Mouse (Mus musculus) embryonic facial prominence, embryonic 14.5 days (tissue): ENCODE results near the gene Hoxd3. TPM values are rescaled to one million over a fixed set of nuclear protein-coding genes. Genes with fewer than 3 reads are reported as not detected.

Experiments
- ATAC-seq: fragments of 200-750 bp; cut with Nextera tagmentation; 2 replicates; pipeline ENCODE4 v1.8.0; 2017; ENCODE audit warnings: low read depth, moderate number of reproducible peaks, moderate TSS enrichment
- DNase-seq: peaks from one replicate; pipeline ENCODE4 v3.0.0-alpha.2; 2015; ENCODE audit warnings: low spot score
- H3K27ac ChIP-seq: fragments of 300-500 bp; sonication (generic); replicated peaks from 2 replicates; pipeline ENCODE4 v1.5.1; 2014; ENCODE audit warnings: low read depth, mild to moderate bottlenecking, low read length, moderate library complexity
- H3K27me3 ChIP-seq: fragments of 300-500 bp; sonication (generic); replicated peaks from 2 replicates; pipeline ENCODE4 v1.6.1; 2014; ENCODE audit warnings: low read length; ENCODE audit not compliant: control insufficient read depth, insufficient read depth
- H3K36me3 ChIP-seq: fragments of 300-500 bp; sonication (generic); 2 replicates; pipeline ENCODE4 v1.6.1; 2014; ENCODE audit warnings: low read length, mixed read lengths; ENCODE audit not compliant: control insufficient read depth, insufficient read depth
- H3K4me1 ChIP-seq: fragments of 300-500 bp; sonication (generic); 2 replicates; pipeline ENCODE4 v1.6.1; 2014; ENCODE audit warnings: antibody characterized with exemption, low read length; ENCODE audit not compliant: control insufficient read depth, insufficient read depth
- H3K4me2 ChIP-seq: fragments of 300-500 bp; sonication (generic); 2 replicates; pipeline ENCODE4 v1.6.1; 2014; ENCODE audit warnings: low read depth, mild to moderate bottlenecking, low read length, moderate library complexity, mixed read lengths
- H3K4me3 ChIP-seq: fragments of 300-500 bp; sonication (generic); 2 replicates; pipeline ENCODE4 v1.5.1; 2014; ENCODE audit warnings: low read depth, mild to moderate bottlenecking, low read length
- H3K9ac ChIP-seq: fragments of 300-500 bp; sonication (generic); 2 replicates; pipeline ENCODE4 v1.6.1; 2014; ENCODE audit warnings: low read depth, mild to moderate bottlenecking, low read length, moderate library complexity, mixed read lengths
- H3K9me3 ChIP-seq: fragments of 300-500 bp; sonication (generic); 2 replicates; pipeline ENCODE4 v1.6.1; 2016; ENCODE audit warnings: low read length; ENCODE audit not compliant: control insufficient read depth
- WGBS: fragments of 180-500 bp; shearing (Covaris S2); extraction: QIAGEN DNeasy Blood & Tissue Kit; methylation state at CpG from one replicate; pipeline ENCODE4 v1.1.7; 2014; 5-methylcytosine and 5-hydroxymethylcytosine counted together
- polyA plus RNA-seq: library from polyadenylated mRNA; unstranded; fragments of >200 nt; fragmentation: Nextera tagmentation; extraction: Ambion mirVana; gene quantifications from 2 replicates; pipeline ENCODE4 v1.2.1, GENCODE M21; 2014

The Hoxd3 gene
- polyA plus RNA-seq, 1 experiment from 2014 or later: 3.8 TPM

DNA sequence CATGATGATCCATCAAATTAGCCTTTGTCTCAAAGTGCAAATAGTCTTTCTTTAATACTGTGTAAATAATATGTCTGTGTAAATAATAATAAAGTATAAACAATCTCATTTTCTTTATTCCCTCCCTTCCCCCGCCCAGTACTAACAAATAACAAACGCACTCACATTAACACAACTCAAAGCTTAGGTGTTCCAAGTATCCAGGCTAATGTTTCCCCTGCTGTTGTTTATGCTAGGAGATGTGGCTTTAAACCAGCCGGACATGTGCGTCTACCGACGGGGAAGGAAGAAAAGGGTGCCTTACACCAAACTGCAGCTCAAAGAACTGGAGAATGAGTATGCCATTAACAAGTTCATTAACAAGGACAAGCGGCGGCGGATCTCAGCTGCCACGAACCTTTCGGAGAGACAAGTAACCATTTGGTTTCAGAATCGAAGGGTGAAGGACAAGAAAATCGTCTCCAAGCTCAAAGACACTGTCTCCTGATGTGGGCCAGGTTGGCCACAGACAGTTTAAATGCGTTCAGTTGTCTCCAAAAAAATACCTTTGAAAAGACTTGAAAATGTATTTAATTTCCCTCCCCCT, 42.0 kb upstream of the Hoxd3 start:
- Histone ChIP-seq H3K9me3 (no peaks in the 10 kb centered on the region), H3K36me3 (no peaks in the 10 kb centered on the region), H3K9ac (no peak overlapping the region), H3K4me3 (no peak overlapping the region), H3K27me3 (peaks cover 98% of the 10 kb centered on the region), H3K27ac (no peak overlapping the region), H3K4me1 (peaks cover 4% of the 10 kb centered on the region; the same call in 1 of the 2 replicates), H3K4me2 (no peak overlapping the region)
- WGBS: under 1% methylated on average over 14 of the region's 14 CpGs
- no peak for DNase-seq
- ATAC-seq: no peak

DNA sequence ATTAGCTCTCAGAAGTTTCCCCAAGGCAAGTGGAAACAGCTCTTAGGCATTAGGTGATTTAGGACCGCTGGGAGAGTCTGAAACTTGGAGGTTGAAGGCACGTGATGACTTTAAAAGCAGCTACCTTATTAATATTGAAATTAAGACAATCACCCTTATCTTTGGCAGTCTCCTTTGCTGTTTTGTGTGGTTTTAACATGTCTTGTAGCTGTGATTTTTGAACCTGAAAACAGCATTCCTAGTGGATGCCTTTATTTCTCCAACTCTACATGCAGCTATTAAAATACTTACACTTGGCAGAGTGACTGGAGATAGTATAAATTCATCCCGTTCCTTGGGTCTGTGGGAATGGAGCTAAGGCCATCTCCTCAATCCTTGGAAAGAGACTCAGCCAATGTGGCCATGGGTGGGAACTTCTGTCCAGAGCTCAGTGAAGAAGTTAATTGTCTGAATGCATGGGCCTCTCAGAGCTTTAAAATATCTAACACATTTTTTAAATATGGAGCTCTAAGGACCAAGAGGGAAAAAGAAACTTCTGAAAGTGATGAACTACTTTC, 41.0 kb upstream of the Hoxd3 start:
- Histone ChIP-seq H3K9me3 (no peaks in the 10 kb centered on the region), H3K9ac (no peak overlapping the region), H3K4me1 (peaks cover 4% of the 10 kb centered on the region; the same call in 1 of the 2 replicates), H3K36me3 (no peaks in the 10 kb centered on the region), H3K27ac (no peak overlapping the region), H3K4me2 (no peak overlapping the region), H3K27me3 (peaks cover 98% of the 10 kb centered on the region), H3K4me3 (no peak overlapping the region)
- ATAC-seq (no peak), DNase-seq (no peak)
- under 1% methylated on average over 3 of the region's 3 CpGs for WGBS

DNA sequence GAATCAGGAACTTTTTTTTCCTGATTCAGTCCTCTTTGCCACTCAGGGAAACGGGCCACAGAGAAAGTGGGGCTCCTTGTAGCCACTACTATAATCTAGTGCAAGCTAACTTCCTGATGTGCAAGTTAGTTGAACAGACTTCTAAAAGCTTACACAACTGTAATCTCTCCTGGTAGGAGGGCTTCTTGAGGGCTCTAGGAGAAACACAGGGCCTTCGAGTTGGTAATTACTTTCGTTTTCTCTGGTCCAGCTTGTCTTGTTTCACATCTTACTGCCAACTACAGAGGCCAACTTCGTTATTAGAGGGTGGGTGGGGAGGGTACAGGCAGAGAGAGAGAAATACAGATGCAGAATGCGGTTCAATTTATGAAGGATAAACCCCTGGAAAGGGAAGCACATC, 39.9 kb upstream of the Hoxd3 start:
- Histone ChIP-seq H3K27ac (no peak overlapping the region), H3K9me3 (no peaks in the 10 kb centered on the region), H3K36me3 (no peaks in the 10 kb centered on the region), H3K27me3 (peaks cover 100% of the 10 kb centered on the region), H3K4me2 (no peak overlapping the region), H3K4me3 (no peak overlapping the region), H3K4me1 (peaks cover 4% of the 10 kb centered on the region; the same call in 1 of the 2 replicates), H3K9ac (no peak overlapping the region)
- ATAC-seq (no peak), DNase-seq (no peak)
- 15% methylated on average over 5 of the region's 5 CpGs for WGBS

DNA sequence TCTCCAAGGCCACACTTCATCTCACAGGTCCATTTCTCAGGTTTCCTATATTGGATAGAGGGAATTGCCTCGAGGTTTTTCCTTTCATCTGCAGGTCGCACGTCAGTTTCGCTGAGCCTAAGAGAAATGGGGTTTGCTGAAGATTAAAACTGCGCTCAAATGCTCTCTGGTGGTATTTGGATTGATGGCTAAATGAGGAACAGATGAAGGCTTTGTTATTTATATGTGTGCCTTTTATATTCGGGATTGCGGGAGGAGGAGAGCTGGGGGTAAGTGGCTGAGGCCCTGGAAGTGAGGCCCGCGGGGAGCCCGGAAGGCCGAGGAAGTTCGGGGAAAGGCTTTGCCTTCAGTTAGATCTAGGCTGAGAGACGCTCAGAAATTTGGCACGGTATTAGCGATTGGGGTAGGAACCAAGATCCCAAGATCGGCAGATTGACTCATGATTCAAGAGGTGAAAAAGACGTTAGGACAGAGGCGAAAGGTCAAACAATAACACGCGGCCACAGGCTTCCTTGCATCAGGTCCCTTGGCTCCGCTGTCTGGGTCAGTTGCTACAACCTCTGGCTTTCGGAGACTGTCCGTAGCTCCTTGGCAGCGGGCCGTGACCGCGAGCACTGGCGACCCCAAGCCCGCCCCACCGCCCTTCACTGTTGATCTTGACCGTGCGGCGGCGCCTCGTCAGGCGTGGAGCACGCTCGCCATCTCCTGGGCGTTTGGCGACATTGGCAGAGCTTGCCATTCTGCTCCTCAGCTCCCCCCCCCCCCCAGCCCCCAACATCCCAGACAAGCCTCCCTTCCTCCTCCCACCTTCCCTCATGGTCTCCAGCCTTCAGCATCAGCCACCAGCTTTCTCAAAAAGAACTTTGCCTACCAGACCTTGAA, 39.0 kb upstream of the Hoxd3 start:
- Histone ChIP-seq H3K4me1 (peaks cover 4% of the 10 kb centered on the region; the same call in 1 of the 2 replicates), H3K9ac (no peak overlapping the region), H3K36me3 (no peaks in the 10 kb centered on the region), H3K27ac (no peak overlapping the region), H3K4me2 (peak overlapping the region; percentile 56), H3K4me3 (peak overlapping the region; percentile 31), H3K27me3 (peaks cover 100% of the 10 kb centered on the region), H3K9me3 (no peaks in the 10 kb centered on the region)
- peak; percentile 71 for ATAC-seq
- DNase-seq: peak; percentile 61
- 2% methylated on average over 40 of the region's 40 CpGs for WGBS

- WGBS: 1% methylated on average over 24 of the region's 24 CpGs
- Histone ChIP-seq H3K27me3 (peaks cover 100% of the 10 kb centered on the region), H3K9ac (no peak overlapping the region), H3K4me1 (peaks cover 4% of the 10 kb centered on the region; the same call in 1 of the 2 replicates), H3K9me3 (no peaks in the 10 kb centered on the region), H3K4me2 (no peak overlapping the region), H3K27ac (no peak overlapping the region), H3K4me3 (no peak overlapping the region), H3K36me3 (no peaks in the 10 kb centered on the region)
- DNase-seq (no peak), ATAC-seq (no peak)
Observed at GRCm38 (mm10) chr2:74673835-74674425, 37.8 kb upstream of the Hoxd3 start.

DNA sequence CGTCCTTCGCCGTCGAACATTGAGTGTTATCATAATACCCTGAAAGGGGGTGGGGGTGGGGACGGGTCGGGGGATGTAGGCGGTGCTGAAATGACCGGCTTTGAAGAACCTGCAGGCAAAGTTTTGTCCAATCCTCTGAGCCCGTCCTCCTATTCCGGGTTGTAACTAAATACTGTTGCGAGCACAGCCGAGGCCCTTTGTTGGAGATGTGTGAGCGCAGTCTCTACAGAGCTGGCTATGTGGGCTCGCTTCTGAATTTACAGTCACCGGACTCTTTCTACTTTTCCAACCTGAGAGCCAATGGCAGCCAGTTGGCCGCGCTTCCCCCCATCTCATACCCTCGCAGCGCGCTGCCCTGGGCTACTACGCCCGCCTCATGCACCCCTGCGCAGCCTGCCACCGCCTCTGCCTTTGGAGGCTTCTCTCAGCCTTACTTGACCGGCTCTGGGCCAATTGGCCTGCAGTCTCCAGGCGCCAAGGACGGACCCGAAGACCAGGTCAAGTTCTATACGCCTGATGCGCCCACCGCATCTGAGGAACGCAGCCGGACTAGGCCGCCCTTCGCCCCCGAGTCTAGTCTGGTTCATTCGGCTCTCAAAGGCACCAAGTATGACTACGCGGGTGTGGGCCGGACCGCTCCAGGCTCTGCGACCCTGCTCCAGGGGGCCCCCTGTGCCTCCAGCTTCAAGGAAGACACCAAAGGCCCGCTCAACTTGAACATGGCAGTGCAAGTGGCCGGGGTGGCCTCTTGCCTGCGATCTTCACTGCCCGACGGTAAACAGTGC, 36.7 kb upstream of the Hoxd3 start, which contains the start of gene Hoxd12:
TSS of gene Hoxd12 (plus strand) at position 133 of the 785 bp plus-strand sequence.
- no peak within 1 kb of the TSS for H3K4me3 ChIP-seq
- H3K9ac ChIP-seq: no peak within 1 kb of the TSS
- H3K27me3 ChIP-seq: peaks cover 100% of the 10 kb centered on the region
- 1% methylated on average over 46 of the region's 47 CpGs for WGBS
- H3K36me3 ChIP-seq: no peaks in the 10 kb centered on the region
- no peak within 1 kb of the TSS for H3K27ac ChIP-seq
- no peak for ATAC-seq
- no peak for DNase-seq
- H3K4me1 ChIP-seq: peaks cover 4% of the 10 kb centered on the region; the same call in 1 of the 2 replicates
- no peaks in the 10 kb centered on the region for H3K9me3 ChIP-seq
- H3K4me2 ChIP-seq: no peak within 1 kb of the TSS

GRCm38 (mm10) chr2:74675666-74676282, 36.0 kb upstream of the Hoxd3 start:
- H3K4me2 ChIP-seq: no peak overlapping the region
- no peak for DNase-seq
- 3% methylated on average over 20 of the region's 24 CpGs for WGBS

More at GRCm38 (mm10) chr2:74675666-74676282, 36.0 kb upstream of the Hoxd3 start:
- Histone ChIP-seq H3K4me3 (no peak overlapping the region), H3K9me3 (no peaks in the 10 kb centered on the region), H3K27ac (no peak overlapping the region), H3K36me3 (no peaks in the 10 kb centered on the region), H3K9ac (no peak overlapping the region), H3K4me1 (peaks cover 4% of the 10 kb centered on the region; the same call in 1 of the 2 replicates), H3K27me3 (peaks cover 100% of the 10 kb centered on the region)
- ATAC-seq: no peak
